Mouse (Mus musculus) ES-E14 (cell line): ENCODE results near the gene Gpr155. TPM values are rescaled to one million over a fixed set of nuclear protein-coding genes. Genes with fewer than 3 reads are reported as not detected.
A peak's percentile ranks its signal among the peaks of the same experiment; 100 is the strongest.

Experiments
- DNase-seq: peaks from one replicate; pipeline ENCODE4 v3.0.0-alpha.2; 2013; ENCODE audit warnings: low read depth, low spot score
- H3K27ac ChIP-seq: 2 replicates; pipeline ENCODE4 v1.5.1; 2012; ENCODE audit warnings: low read depth, mild to moderate bottlenecking, low read length, moderate library complexity, mixed read lengths; ENCODE audit not compliant: poor library complexity, insufficient read depth, severe bottlenecking
- H3K36me3 ChIP-seq: 2 replicates; pipeline ENCODE4 v1.6.1; 2012; ENCODE audit warnings: mild to moderate bottlenecking, low read length, moderate library complexity, mixed read lengths; ENCODE audit not compliant: control insufficient read depth, poor library complexity, insufficient read depth, severe bottlenecking
- H3K4me1 ChIP-seq, 2 experiments: fragments of 150-350 bp in 1 of 2; sonication (generic) in 1 of 2; 2 replicates each; pipeline ENCODE4 v1.6.1; 2012; ENCODE audit warnings: low read length in 2 of 2, mild to moderate bottlenecking in 1 of 2, mixed read lengths in 1 of 2; ENCODE audit not compliant: control insufficient read depth in 2 of 2, insufficient read depth in 2 of 2, poor library complexity in 1 of 2
- H3K4me3 ChIP-seq, 2 experiments: fragments of 150-350 bp in 1 of 2; sonication (generic) in 1 of 2; 2 replicates each; pipeline ENCODE4 v1.5.1; 2012; ENCODE audit warnings: low read length in 2 of 2, low read depth in 1 of 2, mild to moderate bottlenecking in 1 of 2, mixed read lengths in 1 of 2; ENCODE audit not compliant: insufficient read depth in 1 of 2, poor library complexity in 1 of 2, severe bottlenecking in 1 of 2
- H3K9ac ChIP-seq: 2 replicates; pipeline ENCODE4 v1.6.1; 2012; ENCODE audit warnings: low read depth, mild to moderate bottlenecking, low read length, mixed read lengths; ENCODE audit not compliant: poor library complexity, insufficient read depth, severe bottlenecking
- H3K9me3 ChIP-seq: fragments of 150-350 bp; sonication (generic); 2 replicates; pipeline ENCODE4 v1.6.1; 2012; ENCODE audit warnings: low read depth, mild to moderate bottlenecking, low read length; ENCODE audit not compliant: control insufficient read depth, insufficient read depth
- CHD2 ChIP-seq: IDR thresholded peaks from 2 replicates; pipeline ENCODE4 v1.6.1; 2014; ENCODE audit warnings: mild to moderate bottlenecking, low read depth, low read length, inconsistent platforms
- HCFC1 ChIP-seq: IDR thresholded peaks from 2 replicates; pipeline ENCODE4 v1.6.1; 2012; ENCODE audit warnings: low read length, inconsistent platforms, borderline replicate concordance; ENCODE audit not compliant: insufficient read depth
- MAFK ChIP-seq: IDR thresholded peaks from 2 replicates; pipeline ENCODE4 v1.6.1; 2014; ENCODE audit warnings: mild to moderate bottlenecking, low read depth, low read length, inconsistent platforms; ENCODE audit not compliant: insufficient read depth
- ZC3H11A ChIP-seq: IDR thresholded peaks from 2 replicates; pipeline ENCODE4 v1.6.1; 2012; ENCODE audit warnings: low read depth, mild to moderate bottlenecking, inconsistent platforms, low read length, borderline replicate concordance
- ZNF384 ChIP-seq: IDR thresholded peaks from 2 replicates; pipeline ENCODE4 v1.6.1; 2012; ENCODE audit warnings: low read depth, low read length, inconsistent platforms
- in situ Hi-C, 2 experiments: fragments of 600-800 bp; cut with MboI; formaldehyde crosslinking; loops; one replicate each; pipeline ENCODE4 v1.15.1; 2025; ENCODE audit warnings: low sequenced_read_pairs in 2 of 2, inconsistent platforms in 1 of 2; ENCODE audit not compliant: unreplicated experiment in 2 of 2
- total RNA-seq: library from RNA; depleted of rRNA; stranded (reverse); fragments of 300-350 nt; gene quantifications from 2 replicates; pipeline ENCODE4 v1.2.3, GENCODE M21; 2012

Gene Gpr155
- total RNA-seq, 1 experiment: 2.3 TPM

DNA sequence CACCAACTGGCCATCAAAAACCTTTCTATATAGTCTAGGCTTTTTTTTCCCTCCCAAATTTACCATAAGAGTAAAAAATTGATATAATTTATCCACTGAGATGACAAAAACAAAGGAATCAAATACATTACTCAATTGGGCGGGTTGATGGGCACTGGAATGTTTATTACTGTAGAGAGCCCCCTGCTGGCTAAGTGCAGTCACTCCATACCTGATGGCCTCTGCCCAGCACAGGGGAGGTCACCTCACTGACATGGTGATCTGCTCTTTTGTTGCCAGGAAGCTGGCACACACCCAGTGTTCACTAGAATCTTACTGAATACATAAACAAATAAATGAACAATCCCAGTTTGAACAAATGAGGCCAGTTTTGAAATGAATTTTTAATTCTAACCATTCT lies 40.9 kb upstream of the Gpr155 start:
- no peak overlapping the region for H3K4me3 ChIP-seq
- H3K4me1 ChIP-seq: 0 out of 4 replicates have a peak, but pooled peaks cover 0 to 2% of the 10 kb centered on the region in 2 experiments
- TF ChIP-seq ZNF384 (no peak), ZC3H11A (0 out of 2 replicates have a peak, but pooled peaks have one; percentile 13)
- in situ Hi-C loops: no loop called here
- no peak for DNase-seq
- no peak overlapping the region for H3K27ac ChIP-seq
- no peak overlapping the region for H3K9ac ChIP-seq
- H3K36me3 ChIP-seq: no peaks in the 10 kb centered on the region
- H3K9me3 ChIP-seq: no peaks in the 10 kb centered on the region

DNA sequence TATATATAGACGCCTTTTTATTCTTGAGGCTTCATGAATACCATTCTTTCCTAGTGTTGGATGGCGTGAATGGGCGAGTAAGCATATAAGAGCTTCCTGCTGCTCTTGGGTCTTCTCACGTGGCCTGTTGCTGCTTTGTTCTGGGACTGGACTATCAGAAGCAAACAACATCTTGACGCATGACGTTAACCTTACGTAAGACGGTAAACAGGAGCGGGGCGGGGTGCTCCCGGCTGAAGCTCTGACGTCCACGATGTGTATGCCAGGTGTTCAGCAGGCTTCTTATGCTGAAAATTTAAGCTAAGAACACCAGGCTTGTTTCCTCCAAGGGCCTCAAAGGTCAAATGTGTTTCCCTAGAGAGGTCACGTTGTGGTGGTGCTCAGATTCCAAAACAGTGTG lies 39.5 kb upstream of the Gpr155 start:
- no peak for DNase-seq
- Histone ChIP-seq H3K4me1 (0 out of 4 replicates have a peak, but pooled peaks cover 0 to 2% of the 10 kb centered on the region in 2 experiments), H3K9me3 (no peaks in the 10 kb centered on the region), H3K36me3 (no peaks in the 10 kb centered on the region), H3K9ac (peak overlapping the region; percentile 4; the same call in 1 of the 2 replicates), H3K4me3 (no peak overlapping the region), H3K27ac (no peak overlapping the region)
- TF ChIP-seq ZNF384 (no peak), ZC3H11A (no peak), MAFK (no peak), HCFC1 (no peak), CHD2 (no peak)
- in situ Hi-C loops: no loop called here

DNA sequence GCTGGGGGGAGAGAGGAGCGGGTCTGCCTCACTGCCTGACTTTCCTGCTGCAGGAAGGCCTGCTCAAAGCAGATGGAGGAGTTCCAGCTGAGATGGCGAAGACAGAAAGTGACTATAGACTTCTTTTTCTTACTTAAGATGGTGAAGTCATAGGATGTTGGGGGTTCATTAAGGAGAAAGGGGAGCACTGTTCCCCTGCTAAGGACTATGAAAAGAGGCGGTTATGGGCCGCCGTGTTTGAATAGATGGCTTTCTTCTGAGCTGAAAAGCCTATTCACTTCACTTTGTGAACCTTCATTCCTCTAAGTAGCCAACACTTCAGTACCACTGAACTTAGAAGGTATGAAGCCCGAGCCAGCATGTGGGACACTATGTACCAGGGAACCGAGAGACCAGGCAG lies 33.4 kb upstream of the Gpr155 start:
- no peaks in the 10 kb centered on the region for H3K4me1 ChIP-seq
- H3K27ac ChIP-seq: no peak overlapping the region
- in situ Hi-C loops: no loop called here
- DNase-seq: no peak
- no peak overlapping the region for H3K4me3 ChIP-seq
- H3K9me3 ChIP-seq: no peaks in the 10 kb centered on the region
- H3K36me3 ChIP-seq: no peaks in the 10 kb centered on the region
- no peak overlapping the region for H3K9ac ChIP-seq
- TF ChIP-seq MAFK: no peak
- TF ChIP-seq ZC3H11A: no peak
- TF ChIP-seq CHD2: no peak
- TF ChIP-seq HCFC1: no peak
- no peak for TF ChIP-seq ZNF384

DNA sequence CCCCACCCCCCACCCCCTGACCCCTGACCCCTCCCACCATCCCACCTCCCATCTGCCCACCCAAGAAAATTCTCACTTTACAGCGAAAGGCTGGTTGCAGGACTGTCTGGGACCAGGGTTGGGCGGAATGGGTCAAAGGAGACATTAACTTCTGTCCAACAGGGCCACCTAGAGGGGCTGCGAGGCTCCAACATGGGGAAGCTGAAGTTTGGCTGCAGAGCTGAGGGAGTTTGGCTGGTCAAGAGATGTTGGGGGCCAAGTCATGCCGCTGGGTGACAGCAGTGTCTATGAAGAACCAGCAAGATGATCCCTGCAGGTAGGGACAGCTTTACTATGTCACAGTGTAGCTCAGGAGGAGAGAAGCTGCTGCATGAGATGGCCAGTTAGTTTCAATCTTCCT lies 32.9 kb upstream of the Gpr155 start:
- Histone ChIP-seq H3K9me3 (no peaks in the 10 kb centered on the region), H3K4me3 (no peak overlapping the region), H3K36me3 (no peaks in the 10 kb centered on the region), H3K9ac (no peak overlapping the region), H3K4me1 (no peaks in the 10 kb centered on the region), H3K27ac (no peak overlapping the region)
- TF ChIP-seq MAFK (no peak), HCFC1 (no peak), CHD2 (no peak), ZNF384 (no peak), ZC3H11A (no peak)
- DNase-seq: no peak
- in situ Hi-C loops: no loop called here

DNA sequence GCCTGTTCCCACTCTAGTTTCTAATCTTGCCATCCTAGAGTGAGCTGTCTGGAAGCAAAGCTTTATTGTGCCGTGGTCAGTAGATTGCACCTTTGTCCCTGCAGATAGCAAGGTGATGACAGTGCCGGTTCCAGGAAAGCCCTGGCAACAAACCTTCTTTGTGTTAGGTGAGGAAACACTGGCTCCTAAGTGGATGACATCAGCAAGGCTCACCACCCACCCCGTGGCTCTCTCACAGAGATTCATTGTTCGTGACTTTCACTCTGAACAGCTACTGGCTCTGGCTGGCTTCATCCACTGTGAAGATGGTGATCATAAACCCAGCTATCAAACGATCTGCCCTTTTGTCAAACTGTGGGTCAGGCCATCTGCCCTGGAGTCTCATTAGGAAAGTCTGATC lies 29.5 kb upstream of the Gpr155 start:
- no peak overlapping the region for H3K27ac ChIP-seq
- H3K9me3 ChIP-seq: no peaks in the 10 kb centered on the region
- H3K36me3 ChIP-seq: no peaks in the 10 kb centered on the region; the same call in 1 of the 2 replicates
- H3K9ac ChIP-seq: no peak overlapping the region
- DNase-seq: no peak
- H3K4me1 ChIP-seq: no peaks in the 10 kb centered on the region
- no peak overlapping the region for H3K4me3 ChIP-seq
- in situ Hi-C loops: no loop called here
- TF ChIP-seq HCFC1: no peak
